Mouse (Mus musculus) hindbrain, postnatal 0 days (tissue): ENCODE measurements around the gene Serf2. TPM values are rescaled to one million over a fixed set of nuclear protein-coding genes. Genes with fewer than 3 reads are reported as not detected.

Source experiments
- ATAC-seq: fragments of 200-750 bp; cut with Nextera tagmentation; 2 replicates; pipeline ENCODE4 v1.8.0; 2017; ENCODE audit warnings: mild to moderate bottlenecking, moderate TSS enrichment, moderate library complexity
- DNase-seq: peaks from one replicate; pipeline ENCODE4 v3.0.0-alpha.2; 2015; ENCODE audit warnings: low spot score
- H3K27ac ChIP-seq: fragments of 300-500 bp; sonication (generic); 2 replicates; pipeline ENCODE4 v1.5.1; 2014; ENCODE audit warnings: mild to moderate bottlenecking
- H3K27me3 ChIP-seq: fragments of 300-500 bp; sonication (generic); 2 replicates; pipeline ENCODE4 v1.6.1; 2014; ENCODE audit warnings: low read length, mixed read lengths; ENCODE audit not compliant: insufficient read depth
- H3K36me3 ChIP-seq: fragments of 300-500 bp; sonication (generic); 2 replicates; pipeline ENCODE4 v1.6.1; 2014; ENCODE audit warnings: low read length, mixed read lengths; ENCODE audit not compliant: insufficient read depth
- H3K4me1 ChIP-seq: fragments of 300-500 bp; sonication (generic); 2 replicates; pipeline ENCODE4 v1.6.1; 2014; ENCODE audit warnings: antibody characterized with exemption, low read length, mixed read lengths; ENCODE audit not compliant: insufficient read depth
- H3K4me2 ChIP-seq: fragments of 300-500 bp; sonication (generic); 2 replicates; pipeline ENCODE4 v1.6.1; 2014; ENCODE audit warnings: low read depth, mild to moderate bottlenecking, low read length, moderate library complexity, mixed read lengths
- H3K4me3 ChIP-seq: fragments of 300-500 bp; sonication (generic); 2 replicates; pipeline ENCODE4 v1.5.1; 2014; ENCODE audit warnings: low read length
- H3K9ac ChIP-seq: fragments of 300-500 bp; sonication (generic); replicated peaks from 2 replicates; pipeline ENCODE4 v1.6.1; 2014; ENCODE audit warnings: mild to moderate bottlenecking, low read length, moderate library complexity, mixed read lengths
- H3K9me3 ChIP-seq: fragments of 300-500 bp; sonication (generic); 2 replicates; pipeline ENCODE4 v1.6.1; 2016; ENCODE audit warnings: low read length, mixed read lengths
- CTCF ChIP-seq: IDR thresholded peaks from 2 replicates; pipeline ENCODE4 v1.5.1; 2016; ENCODE audit warnings: antibody characterized with exemption, control low read depth, low read depth
- WGBS: fragments of 180-500 bp; shearing (Covaris S2); extraction: QIAGEN DNeasy Blood & Tissue Kit; methylation state at CpG from one replicate; pipeline ENCODE4 v1.1.7; 2014; 5-methylcytosine and 5-hydroxymethylcytosine counted together
- polyA plus RNA-seq: library from polyadenylated mRNA; unstranded; fragments of >200 nt; fragmentation: Nextera tagmentation; extraction: Ambion mirVana; gene quantifications from 2 replicates; pipeline ENCODE4 v1.2.1, GENCODE M21; 2015
- total RNA-seq: library from RNA; depleted of rRNA; stranded (reverse); fragments of >200 nt; gene quantifications from 2 replicates; pipeline ENCODE4 v1.2.3, GENCODE M21; 2014

Gene Serf2
- total and polyA plus RNA-seq, 2 experiments from 2014 or later = 306 to 420 TPM

GRCm38 (mm10) chr2:121415103-121415502, 33.9 kb upstream of the Serf2 start:
- peaks cover 7% of the 10 kb centered on the region; the same call in 1 of the 2 replicates for H3K36me3 ChIP-seq
- peak overlapping the region; percentile 72 for H3K4me3 ChIP-seq
- peak overlapping the region; percentile 9 for H3K9ac ChIP-seq
- H3K4me1 ChIP-seq = peaks cover 11% of the 10 kb centered on the region; the same call in 1 of the 2 replicates
- WGBS = 63% methylated on average over 3 of the region's 3 CpGs
- H3K27me3 ChIP-seq = no peaks in the 10 kb centered on the region
- no peak for ATAC-seq
- H3K4me2 ChIP-seq = peak overlapping the region; percentile 59
- no peak overlapping the region for H3K27ac ChIP-seq
- no peaks in the 10 kb centered on the region for H3K9me3 ChIP-seq
- no peak for DNase-seq
- no peak for TF ChIP-seq CTCF

GRCm38 (mm10) chr2:121415591-121415990, 33.4 kb upstream of the Serf2 start:
- TF ChIP-seq CTCF = no peak
- WGBS = 71% methylated on average over 3 of the region's 3 CpGs
- no peak for DNase-seq
- no peak overlapping the region for H3K4me3 ChIP-seq
- no peak overlapping the region for H3K27ac ChIP-seq
- H3K9ac ChIP-seq = peak overlapping the region; percentile 9; the same call in 1 of the 2 replicates
- no peaks in the 10 kb centered on the region for H3K9me3 ChIP-seq
- H3K27me3 ChIP-seq = no peaks in the 10 kb centered on the region
- peaks cover 11% of the 10 kb centered on the region; the same call in 1 of the 2 replicates for H3K4me1 ChIP-seq
- peaks cover 7% of the 10 kb centered on the region; the same call in 1 of the 2 replicates for H3K36me3 ChIP-seq
- ATAC-seq = no peak
- peak overlapping the region; percentile 59 for H3K4me2 ChIP-seq

- 88% methylated on average over 6 of the region's 6 CpGs for WGBS
- H3K27ac ChIP-seq = no peak overlapping the region
- H3K9ac ChIP-seq = no peak overlapping the region
- no peak overlapping the region for H3K4me3 ChIP-seq
- ATAC-seq = no peak
- no peak overlapping the region for H3K4me2 ChIP-seq
- DNase-seq = no peak
- no peaks in the 10 kb centered on the region for H3K9me3 ChIP-seq
- H3K36me3 ChIP-seq = peaks cover 7% of the 10 kb centered on the region; the same call in 1 of the 2 replicates
- peaks cover 11% of the 10 kb centered on the region; the same call in 1 of the 2 replicates for H3K4me1 ChIP-seq
- TF ChIP-seq CTCF = no peak
- H3K27me3 ChIP-seq = no peaks in the 10 kb centered on the region
Measured at GRCm38 (mm10) chr2:121416356-121416755, 32.6 kb upstream of the Serf2 start.

GRCm38 (mm10) chr2:121418476-121418875, 30.5 kb upstream of the Serf2 start:
- Histone ChIP-seq H3K27ac (no peak overlapping the region), H3K4me2 (no peak overlapping the region), H3K36me3 (peaks cover 12% of the 10 kb centered on the region; the same call in 1 of the 2 replicates), H3K9me3 (no peaks in the 10 kb centered on the region), H3K4me3 (no peak overlapping the region), H3K9ac (no peak overlapping the region), H3K4me1 (peaks cover 9% of the 10 kb centered on the region; the same call in 1 of the 2 replicates), H3K27me3 (no peaks in the 10 kb centered on the region)
- DNase-seq (no peak), ATAC-seq (no peak)
- no peak for TF ChIP-seq CTCF
- WGBS = 91% methylated on average over 3 of the region's 3 CpGs

GRCm38 (mm10) chr2:121423166-121423565, 25.8 kb upstream of the Serf2 start:
- Histone ChIP-seq H3K27ac (no peak overlapping the region), H3K36me3 (peaks cover 17% of the 10 kb centered on the region; the same call in 1 of the 2 replicates), H3K4me1 (no peaks in the 10 kb centered on the region), H3K4me2 (no peak overlapping the region), H3K27me3 (no peaks in the 10 kb centered on the region), H3K9me3 (no peaks in the 10 kb centered on the region), H3K4me3 (no peak overlapping the region), H3K9ac (no peak overlapping the region)
- DNase-seq = no peak
- TF ChIP-seq CTCF = no peak
- 92% methylated on average over 2 of the region's 2 CpGs for WGBS
- no peak for ATAC-seq

- no peak overlapping the region for H3K27ac ChIP-seq
- no peak for ATAC-seq
- no peaks in the 10 kb centered on the region for H3K27me3 ChIP-seq
- WGBS = 96% methylated on average over 2 of the region's 2 CpGs
- H3K36me3 ChIP-seq = peaks cover 36% of the 10 kb centered on the region; the same call in 1 of the 2 replicates
- H3K4me3 ChIP-seq = no peak overlapping the region
- no peaks in the 10 kb centered on the region for H3K4me1 ChIP-seq
- no peak for DNase-seq
- TF ChIP-seq CTCF = no peak
- no peaks in the 10 kb centered on the region for H3K9me3 ChIP-seq
- H3K9ac ChIP-seq = no peak overlapping the region
- H3K4me2 ChIP-seq = no peak overlapping the region
Measured at GRCm38 (mm10) chr2:121425890-121426289, 23.1 kb upstream of the Serf2 start.

- DNase-seq (peak; percentile 53), ATAC-seq (no peak)
- Histone ChIP-seq H3K4me3 (no peak overlapping the region), H3K27ac (no peak overlapping the region), H3K4me1 (no peaks in the 10 kb centered on the region), H3K9me3 (no peaks in the 10 kb centered on the region), H3K9ac (no peak overlapping the region), H3K36me3 (peaks cover 70% of the 10 kb centered on the region), H3K27me3 (no peaks in the 10 kb centered on the region), H3K4me2 (no peak overlapping the region)
- WGBS = 94% methylated on average over 1 of the region's 1 CpGs
- TF ChIP-seq CTCF = peak; percentile 57
Measured at GRCm38 (mm10) chr2:121434854-121435253, 14.1 kb upstream of the Serf2 start.
